In the genomic region with DNA sequence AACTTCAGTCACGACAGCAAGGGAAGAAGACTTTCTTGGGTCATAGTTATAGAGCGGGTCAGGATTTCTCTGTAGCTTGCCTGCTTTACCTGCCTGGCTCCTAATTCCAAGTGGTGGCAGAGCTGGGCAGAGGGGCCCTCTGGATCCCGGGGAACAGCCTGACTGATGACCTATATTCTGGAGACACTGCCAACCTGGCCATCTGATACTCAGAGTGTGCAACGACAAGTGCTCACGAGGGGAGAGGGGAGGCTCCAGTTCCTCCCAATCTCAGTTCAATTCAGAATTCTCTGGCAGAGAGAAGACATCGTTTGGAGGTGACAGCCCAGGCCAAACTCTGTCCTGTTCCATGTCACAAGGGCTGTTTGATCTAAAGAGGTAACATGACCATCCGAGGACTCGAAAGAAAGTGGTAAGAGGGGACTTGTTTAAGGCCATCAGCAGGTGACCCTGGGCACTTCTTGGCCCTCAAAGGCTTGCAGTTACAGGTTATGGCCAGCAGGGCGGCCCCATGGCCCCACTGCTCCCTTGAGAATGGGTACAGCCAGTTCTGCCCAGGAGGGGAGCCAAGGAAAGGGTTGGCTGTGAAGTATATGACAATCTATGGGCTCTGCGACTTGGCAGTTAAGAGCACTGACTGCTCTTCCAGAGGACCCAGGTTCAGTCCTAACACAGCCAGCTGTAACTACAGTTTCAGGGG, we compare ENCODE assay signal across 9 mouse cellular contexts. TPM values are rescaled to one million over a fixed set of nuclear protein-coding genes. Genes with fewer than 3 reads are reported as not detected.
DNase-seq lines count a peak whose midpoint lies in the region; ATAC-seq lines count a peak whose summit lies in the region.
"Had no signal": no experiment of that assay in that cellular context is flagged by ENCODE, and none has a peak within 500 bp of the region (broad histone marks: within the 10 kb centered on the region; RNA-seq: fewer than 3 reads in every experiment).

No protein-coding gene starts in this region.

- H3K36me3 ChIP-seq in midbrain, embryonic 11.5 days (ENCODE audit: control insufficient read depth, insufficient read depth, low read length), result no peaks in the 10 kb centered on the region
- H3K36me3 ChIP-seq: lung, embryonic 15.5 days had no signal

- H3K4me1 ChIP-seq in midbrain, embryonic 11.5 days (ENCODE audit: control insufficient read depth, insufficient read depth, low read length), result no peaks in the 10 kb centered on the region

- peak; percentile 43 to 57 for DNase-seq in heart, postnatal 10 days
- DNase-seq in heart, adult 8-10 months (ENCODE audit: low spot score), result no peak
- DNase-seq in thymus, postnatal 25 days, result peak; percentile 28
- DNase-seq in thymus, adult 18-20 months, result no peak
- no peak for DNase-seq in midbrain, embryonic 11.5 days (ENCODE audit: low spot score, missing footprints)

- no peaks in the 10 kb centered on the region for H3K9me3 ChIP-seq in midbrain, embryonic 11.5 days (ENCODE audit: control insufficient read depth, low read length)
- H3K9me3 ChIP-seq: heart, embryonic 15.5 days; lung, embryonic 15.5 days had no signal

- H3K27me3 ChIP-seq in midbrain, embryonic 11.5 days (ENCODE audit: control insufficient read depth, insufficient read depth, low read length), result no peaks in the 10 kb centered on the region
- H3K27me3 ChIP-seq: heart, embryonic 15.5 days; lung, embryonic 15.5 days had no signal

- no peak overlapping the region for H3K27ac ChIP-seq in midbrain, embryonic 11.5 days (ENCODE audit: low read depth, low read length)
- H3K27ac ChIP-seq: lung, embryonic 15.5 days had no signal

- intact Hi-C loops in heart, postnatal 10 days (cut with DNase I), result loop anchor here (2.0 kb wide), 1 partner anchor 38 kb away; no protein-coding TSS in a partner anchor

- H3K4me2 ChIP-seq in midbrain, embryonic 11.5 days, result no peak overlapping the region
- H3K4me2 ChIP-seq: heart, embryonic 15.5 days; lung, embryonic 15.5 days had no signal

- 85% methylated on average over 10 of the region's 10 CpGs for WGBS in midbrain, embryonic 11.5 days

- peak; percentile 73 for ATAC-seq in erythroblast, adult 5-6 weeks (replicated peaks; ENCODE audit: low FRiP score, poor library complexity, severe bottlenecking)
- no peak for ATAC-seq in megakaryocyte, adult 5-6 weeks (ENCODE audit: poor library complexity, severe bottlenecking)
- ATAC-seq in midbrain, embryonic 11.5 days (ENCODE audit: low FRiP score), result no peak

- no peak overlapping the region for H3K4me3 ChIP-seq in midbrain, embryonic 11.5 days (ENCODE audit: low read depth, low read length)
- H3K4me3 ChIP-seq: heart, embryonic 15.5 days; lung, embryonic 15.5 days had no signal

- no peak overlapping the region for H3K9ac ChIP-seq in midbrain, embryonic 11.5 days (ENCODE audit: low read length)
- H3K9ac ChIP-seq: heart, embryonic 15.5 days; lung, embryonic 15.5 days had no signal

RNA-seq across cellular contexts. Expression of a gene that starts 38.4 kb away (rescaled TPM):
- total RNA-seq in heart, postnatal 10 days (2021), result 10 to 100 TPM; 38.2 to 45.2 TPM
- total RNA-seq in heart, adult 8-10 months (2022), result 10 to 100 TPM; 17.1 to 20.4 (median 19.4) TPM
- total RNA-seq in erythroblast, adult 5-6 weeks (2015; ENCODE audit: low replicate concordance), result 6.3 and 7.9 TPM in 2 replicates
- total RNA-seq in erythroblast, adult 5-6 weeks (2017; ENCODE audit: low replicate concordance), result 1.4 and 2.9 TPM in 2 replicates
- 24.9 and 25.4 TPM in 2 replicates for total RNA-seq in megakaryocyte, adult 5-6 weeks (2015)
- 6.3 and 8.2 TPM in 2 replicates for total RNA-seq in megakaryocyte, adult 5-6 weeks (2017)
- 19.1 and 24.6 TPM in 2 replicates for polyA plus RNA-seq in midbrain, embryonic 11.5 days (2014; fragmentation: Nextera tagmentation; extraction: Ambion mirVana)

RNA-seq across cellular contexts. Expression of a gene that starts 55.2 kb away (rescaled TPM):
- total RNA-seq in heart, postnatal 10 days (2021), result 100 to 1,000 TPM; 159 to 165 TPM
- total RNA-seq in heart, adult 8-10 months (2022), result 100 to 1,000 TPM; 182 to 213 (median 198) TPM
- total RNA-seq in erythroblast, adult 5-6 weeks (2015; ENCODE audit: low replicate concordance), result 7.9 and 20.3 TPM in 2 replicates
- 7.9 and 8.3 TPM in 2 replicates for total RNA-seq in erythroblast, adult 5-6 weeks (2017; ENCODE audit: low replicate concordance)
- total RNA-seq in megakaryocyte, adult 5-6 weeks (2015), result 40.4 and 48.1 TPM in 2 replicates
- 33.6 and 38.3 TPM in 2 replicates for total RNA-seq in megakaryocyte, adult 5-6 weeks (2017)
- polyA plus RNA-seq in midbrain, embryonic 11.5 days (2014; fragmentation: Nextera tagmentation; extraction: Ambion mirVana), result 132 and 140 TPM in 2 replicates

Comparison
In these comparisons a context has a peak if more than half of its experiments do, and no peak if none do; other contexts are left out.
1. DNase-seq: peak in heart, postnatal 10 days (2 of 2) and thymus, postnatal 25 days (single experiment); none in heart, adult 8-10 months (single experiment), thymus, adult 18-20 months (0 of 2) and midbrain, embryonic 11.5 days (single experiment).